Mouse (Mus musculus): ENCODE results near the gene Gusb.

The Gusb gene

DNA sequence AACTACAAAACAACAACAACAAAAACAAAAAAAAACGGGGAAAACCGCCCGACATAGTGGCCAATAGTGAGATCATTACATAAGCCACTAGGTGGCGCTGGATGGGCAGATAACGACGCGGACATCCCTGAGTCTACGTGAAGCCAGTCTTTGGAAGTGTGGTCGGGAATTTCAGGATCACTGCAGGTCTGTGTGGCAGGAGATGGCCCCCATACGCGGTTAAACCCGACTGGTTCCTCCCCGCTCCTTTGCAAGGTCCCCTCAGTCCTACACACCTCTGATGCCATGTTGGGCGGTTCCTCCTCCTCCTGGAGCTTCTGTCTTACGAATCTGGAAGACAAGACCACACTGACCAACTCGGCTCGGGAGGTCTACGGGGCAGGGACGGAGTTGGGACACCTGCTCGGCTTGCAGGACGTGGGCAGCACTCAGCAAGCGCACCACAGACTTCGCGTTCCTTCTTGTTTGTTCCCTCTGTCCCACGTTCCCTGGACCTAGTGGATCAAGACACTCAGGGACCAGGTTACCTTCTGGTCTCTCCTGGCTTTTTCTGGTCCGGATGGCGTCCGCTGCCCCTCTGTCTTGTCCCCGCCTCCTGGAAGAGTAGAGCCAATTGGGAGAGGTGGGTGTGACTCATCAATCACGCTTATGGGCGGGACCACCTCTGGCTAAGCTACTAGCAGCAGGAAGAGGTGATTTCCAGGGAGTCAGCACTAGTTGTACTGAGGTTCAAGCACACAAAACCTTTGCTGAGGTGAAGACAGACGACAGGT, 21.1 kb upstream of the Gusb start:
- peak; percentile 95 to 97 for DNase-seq

- no peak for DNase-seq
These were observed 20.4 kb upstream of the Gusb start for GRCm38 (mm10) chr5:130023067-130023766.

DNA sequence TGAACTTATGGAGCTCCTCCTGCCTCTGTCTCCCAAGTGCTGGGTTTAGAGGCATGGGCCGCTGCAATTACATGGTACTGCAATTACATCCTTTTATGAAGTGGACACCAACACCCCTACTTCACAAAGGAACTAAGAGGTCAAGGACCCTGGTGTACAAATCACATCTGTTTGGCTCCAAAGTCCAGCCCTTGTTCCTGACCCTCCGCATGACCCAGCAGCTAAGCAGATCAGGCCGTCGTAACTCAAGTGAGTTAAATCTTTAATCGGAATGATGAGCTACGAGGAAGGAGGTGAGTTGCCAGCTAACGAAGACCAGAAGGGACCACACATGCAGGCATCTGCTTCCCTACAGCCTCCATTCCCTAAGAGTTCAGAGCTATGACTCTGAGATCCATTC, 19.5 kb upstream of the Gusb start:
- DNase-seq = peak; percentile 60 to 77

DNA sequence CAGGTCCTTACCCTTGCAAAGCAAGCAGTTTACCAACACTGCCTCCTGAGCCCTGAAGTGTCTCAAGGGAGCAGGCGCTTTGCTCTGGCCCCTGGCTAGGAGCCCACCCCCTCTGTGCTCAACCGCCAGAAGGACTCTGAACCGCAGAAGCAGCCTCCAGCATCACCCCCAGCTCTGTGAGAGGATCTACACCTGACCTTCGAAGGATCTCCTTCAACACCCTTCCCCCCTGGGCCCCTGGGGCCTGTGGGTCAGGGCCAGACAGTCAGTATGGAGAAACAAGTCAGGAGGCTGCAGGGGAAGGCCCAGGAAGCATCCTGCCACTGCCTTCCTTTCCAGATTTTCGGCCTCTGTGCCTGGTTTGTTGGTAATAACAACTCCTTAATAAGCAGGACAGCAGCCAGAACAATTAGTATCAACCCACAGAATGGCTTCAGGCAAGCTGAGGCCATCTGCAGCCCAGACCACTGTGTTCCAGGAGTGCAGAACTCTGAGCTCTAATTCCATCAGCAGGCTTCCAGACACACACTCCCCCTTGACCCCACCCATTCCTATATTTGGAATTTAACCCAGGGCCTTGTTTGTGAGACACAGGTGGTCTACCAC, 18.6 kb upstream of the Gusb start:
- peak; percentile 61 to 68 for DNase-seq

- no peak for DNase-seq
These were observed 16.6 kb upstream of the Gusb start for GRCm38 (mm10) chr5:130019461-130019860.

DNA sequence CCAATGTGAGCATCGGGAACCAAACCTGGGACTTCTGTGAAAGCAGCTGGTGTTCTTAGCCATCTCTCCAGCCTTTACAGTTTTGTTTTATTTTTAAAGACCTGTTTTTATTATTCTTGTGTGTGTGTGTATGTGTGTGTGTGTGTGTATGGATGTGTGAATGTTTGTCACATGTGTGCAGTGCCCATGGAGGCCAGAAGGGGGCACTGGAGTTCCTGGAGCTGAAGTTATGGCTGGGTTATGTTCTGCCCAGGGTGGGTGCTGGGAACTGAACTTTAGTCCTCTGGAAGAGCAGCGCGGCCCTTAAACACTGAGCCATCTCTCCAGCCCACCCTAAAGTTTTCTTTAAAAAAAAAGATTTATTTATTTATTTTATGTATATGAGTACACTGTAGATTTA, 12.3 kb upstream of the Gusb start:
- DNase-seq = no peak

DNA sequence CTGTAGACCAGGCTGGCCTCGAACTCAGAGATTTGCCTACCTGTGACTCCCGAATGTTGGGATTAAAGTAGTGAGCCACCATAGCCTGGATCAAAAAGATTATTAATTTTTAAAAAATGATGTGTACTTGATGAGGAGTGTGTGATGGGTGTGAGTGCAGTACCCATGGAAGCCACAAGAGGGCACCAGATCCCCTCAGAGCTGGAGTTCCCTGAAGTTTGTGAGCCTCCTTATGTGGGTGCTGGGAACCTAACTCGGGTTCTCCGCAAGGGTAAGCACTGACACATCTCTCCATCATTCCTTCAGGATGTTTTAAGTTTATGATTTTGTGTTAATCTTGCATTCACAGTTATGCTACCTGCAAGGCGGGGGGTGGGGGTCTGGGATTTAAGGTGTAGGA, 8.1 kb upstream of the Gusb start:
- DNase-seq = no peak

GRCm38 (mm10) chr5:130009784-130010183, 6.9 kb upstream of the Gusb start:
- DNase-seq = no peak

GRCm38 (mm10) chr5:130008034-130008590, 5.3 kb upstream of the Gusb start:
- DNase-seq = no peak

GRCm38 (mm10) chr5:130007344-130007743, 4.5 kb upstream of the Gusb start:
- no peak for DNase-seq

GRCm38 (mm10) chr5:130003229-130003628, 380 bp upstream of the Gusb start:
- no peak for DNase-seq

DNA sequence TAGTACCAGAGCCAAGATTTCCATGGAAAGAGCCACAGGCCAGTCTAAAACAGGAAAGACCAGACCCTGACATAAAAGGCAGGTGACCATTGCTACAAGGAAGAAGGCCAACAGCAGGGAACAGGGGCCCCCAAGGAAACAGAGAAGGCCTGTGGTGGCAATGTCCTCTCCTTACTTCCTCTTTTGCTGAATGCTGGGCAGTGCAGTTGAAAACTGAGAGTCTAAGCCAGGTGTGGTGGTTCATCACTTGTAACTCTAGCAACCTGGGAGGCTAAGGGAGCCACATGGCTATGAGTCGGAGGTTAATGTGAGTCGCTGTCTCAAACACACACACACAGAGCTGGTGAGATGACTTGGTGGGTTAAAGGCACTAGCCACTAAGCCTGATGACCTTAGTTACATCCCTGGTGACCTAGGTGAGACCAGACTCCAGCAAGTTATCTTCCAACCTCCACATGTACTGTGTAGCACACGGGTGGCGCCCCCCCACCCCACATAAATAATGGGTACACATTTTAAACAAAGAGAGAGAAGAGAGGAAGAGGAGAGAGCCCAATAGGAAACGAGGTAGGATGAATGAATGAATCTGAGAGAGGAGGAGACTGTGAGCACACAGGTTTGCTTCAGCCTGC, 1.4 kb downstream of the Gusb start:
- DNase-seq = no peak

- no peak for DNase-seq
These were observed 2.1 kb downstream of the Gusb start for GRCm38 (mm10) chr5:130000735-130001134.

DNA sequence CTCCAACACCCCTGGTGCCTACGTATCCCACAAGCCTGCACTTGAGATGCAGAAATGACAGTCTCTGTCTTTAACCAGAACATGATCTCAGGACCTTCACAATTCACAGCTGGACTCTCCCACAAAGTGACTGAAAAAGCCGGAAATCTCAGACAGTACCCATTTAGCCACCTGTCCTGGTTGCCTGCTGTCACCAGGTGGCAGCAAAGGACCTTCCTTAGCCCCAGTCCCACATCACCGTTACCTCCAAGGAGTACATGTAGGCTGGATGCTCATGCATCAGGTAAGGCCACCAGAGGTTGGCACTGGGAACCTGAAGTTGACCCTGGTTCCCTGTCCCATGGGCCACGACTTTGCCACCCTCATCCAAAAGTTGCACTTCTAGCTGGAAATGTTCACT, 3.8 kb downstream of the Gusb start:
- DNase-seq = peak; percentile 67 to 80

- no peak for DNase-seq
These were observed 5.1 kb downstream of the Gusb start for GRCm38 (mm10) chr5:129997700-129998099.

- no peak for DNase-seq
These were observed 7.9 kb downstream of the Gusb start for GRCm38 (mm10) chr5:129994989-129995388.

DNA sequence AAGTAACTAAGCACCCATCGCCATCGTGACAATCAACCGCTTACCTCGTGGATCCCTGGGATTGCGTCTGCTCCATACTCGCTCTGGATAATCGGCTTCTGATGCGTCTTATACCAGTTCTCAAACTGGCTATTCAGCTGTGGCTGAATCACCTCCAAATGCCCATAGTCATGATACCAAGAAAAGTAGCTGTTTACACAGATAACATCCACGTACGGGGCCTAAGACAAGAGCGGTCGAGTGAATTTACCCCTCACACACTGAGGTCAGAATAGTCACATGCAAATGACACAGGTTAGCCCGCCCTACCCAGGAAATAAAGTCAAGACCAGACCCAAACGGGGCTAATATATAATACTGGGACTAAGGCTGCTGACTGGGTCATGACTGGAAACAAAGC, 9.5 kb downstream of the Gusb start:
- DNase-seq = no peak

- no peak for DNase-seq
These were observed 11.0 kb downstream of the Gusb start for GRCm38 (mm10) chr5:129991898-129992297.

DNA sequence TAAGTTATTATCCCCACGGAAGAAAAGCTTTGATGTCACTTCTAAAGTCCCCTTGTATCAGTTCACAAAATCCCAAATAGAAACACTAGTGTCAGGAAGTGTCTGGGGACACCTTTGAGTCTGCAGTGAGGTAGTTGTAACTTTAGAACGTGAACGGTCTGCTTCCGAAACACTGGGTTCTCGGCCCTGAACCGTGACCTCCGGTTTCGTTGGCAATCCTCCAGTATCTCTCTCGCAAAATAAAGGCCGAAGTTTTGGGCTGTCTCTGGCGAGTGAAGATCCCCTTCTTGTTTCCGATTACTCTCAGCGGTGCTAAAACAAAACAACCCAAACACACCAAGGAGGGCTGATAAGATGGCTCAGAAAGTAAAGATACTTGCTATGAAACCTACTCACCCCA, 13.5 kb downstream of the Gusb start:
- DNase-seq = peak; percentile 24 to 54

DNA sequence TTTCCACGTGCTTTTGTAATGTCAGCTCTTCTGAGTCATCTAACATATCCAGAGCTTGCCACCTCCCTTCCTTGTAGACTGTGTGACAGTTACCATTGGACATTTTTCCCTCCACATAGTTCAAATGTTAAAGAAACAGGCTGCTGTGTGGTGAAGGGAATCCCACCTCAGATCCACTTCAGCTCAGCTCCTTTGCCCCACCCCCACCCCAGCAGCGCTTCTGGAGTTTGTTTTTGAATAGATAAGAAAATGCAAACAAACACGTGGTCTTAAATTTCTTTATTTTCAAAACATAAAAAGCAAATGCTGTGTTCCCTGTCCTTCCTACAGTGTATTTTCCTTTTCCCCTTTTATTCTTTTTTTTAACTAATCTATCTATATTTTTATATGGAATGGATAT, 22.6 kb downstream of the Gusb start:
- DNase-seq = no peak

DNA sequence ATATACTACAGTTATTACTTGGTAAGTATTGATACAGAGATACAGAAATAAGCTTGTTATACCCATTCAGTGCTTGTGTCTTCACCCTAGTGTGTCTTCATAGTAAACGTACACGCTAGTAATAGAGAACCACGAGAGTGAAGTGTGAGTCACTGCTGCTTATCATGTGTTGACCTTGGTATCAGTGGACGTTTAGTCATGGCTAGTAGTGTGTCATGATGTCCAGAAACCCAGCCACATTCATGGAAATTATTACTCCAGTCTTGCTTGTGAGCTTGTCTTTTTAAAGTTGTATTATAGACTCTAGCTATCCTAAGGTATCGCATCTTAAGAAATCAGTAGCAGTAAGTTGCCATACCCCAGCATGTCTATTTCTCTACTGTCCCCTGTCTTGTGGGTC, 24.2 kb downstream of the Gusb start:
- DNase-seq = no peak

GRCm38 (mm10) chr5:129977768-129978167, 25.1 kb downstream of the Gusb start:
- DNase-seq = no peak

DNA sequence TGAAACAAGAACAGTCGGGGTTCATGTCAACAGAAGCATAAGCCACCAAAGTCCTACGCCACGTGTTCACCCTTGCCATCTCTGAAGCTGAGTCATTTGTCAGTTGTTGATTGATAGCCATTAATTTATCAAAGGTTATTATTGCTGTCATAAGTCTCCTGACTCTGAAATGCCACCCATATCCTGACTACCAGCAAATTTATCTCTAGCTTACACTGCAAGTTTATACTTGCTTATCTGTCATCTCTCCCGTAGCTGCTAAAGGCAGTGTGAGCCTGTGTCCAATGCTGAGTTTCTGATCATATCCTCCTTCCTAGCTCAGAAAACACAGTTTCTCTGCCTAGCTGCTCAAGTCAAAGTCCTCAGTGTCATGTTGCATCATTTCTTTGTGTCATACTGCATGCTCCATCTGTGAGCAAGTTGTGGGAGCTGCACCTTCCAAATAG, 28.0 kb downstream of the Gusb start:
- DNase-seq = no peak
